Mouse (Mus musculus) heart, adult 2 months (tissue): ENCODE measurements around the gene Rpp25.

Experiments used
- CTCF ChIP-seq: fragments of 200-600 bp; IDR thresholded peaks from 2 replicates; pipeline ENCODE4 v1.8.1; 2022; ENCODE audit warnings: antibody characterized with exemption, mild to moderate bottlenecking, moderate library complexity
- EP300 ChIP-seq: fragments of 200-500 bp; IDR thresholded peaks from 2 replicates; pipeline ENCODE4 v1.6.1; 2011; ENCODE audit warnings: low read depth, low read length, control low read depth; ENCODE audit not compliant: insufficient read depth
- POLR2A ChIP-seq: fragments of 200-500 bp; IDR thresholded peaks from 2 replicates; pipeline ENCODE4 v1.6.1; 2011; ENCODE audit warnings: mild to moderate bottlenecking, low read depth, low read length, control low read depth; ENCODE audit not compliant: insufficient read depth

DNA sequence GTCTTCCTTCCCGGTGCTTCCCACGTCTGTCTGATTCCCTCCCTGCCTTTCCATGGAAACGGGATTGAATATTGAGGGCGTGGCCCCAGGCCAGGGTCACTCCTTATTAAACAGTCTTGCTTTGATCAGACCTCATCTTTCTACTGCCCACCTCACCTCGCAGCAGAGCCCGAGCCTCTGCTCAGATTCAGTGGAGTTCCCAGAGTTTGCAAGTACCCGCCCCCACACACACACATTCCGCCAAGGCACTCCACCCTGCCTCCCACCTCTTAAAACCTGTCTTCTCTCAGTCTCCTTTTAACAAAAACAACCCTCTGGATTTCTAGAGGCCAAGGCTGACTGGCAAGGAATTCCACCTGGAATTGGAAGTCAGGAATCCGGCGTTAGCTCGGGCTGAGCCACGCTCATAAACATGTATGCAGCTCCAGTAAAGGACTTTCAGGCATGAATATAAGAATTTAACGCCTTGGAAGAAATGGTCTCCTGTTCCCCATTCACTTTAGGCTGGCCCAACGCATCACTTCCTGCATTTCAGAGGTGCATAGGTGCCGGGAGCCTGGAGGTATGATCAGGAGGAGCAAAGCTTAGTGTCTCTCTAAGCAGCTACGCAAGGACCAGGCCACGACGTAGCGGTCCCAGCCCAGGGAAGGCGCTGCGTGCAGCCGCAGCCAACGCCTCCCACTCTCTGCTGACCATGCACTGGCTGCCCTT, 760 bp upstream of the Rpp25 start:
- TF ChIP-seq POLR2A (no peak), EP300 (no peak), CTCF (no peak)
